Mouse (Mus musculus): ENCODE data around the gene Sec16b.
A peak's percentile ranks its signal among the peaks of the same experiment; 100 is the strongest.

The Sec16b gene

GRCm38 (mm10) chr1:157513559-157513958 lies 7.0 kb downstream of the Sec16b start:
- no peak for DNase-seq (ENCODE audit: low spot score)

GRCm38 (mm10) chr1:157514298-157514697 lies 7.8 kb downstream of the Sec16b start:
- DNase-seq (ENCODE audit: low spot score), result no peak

- DNase-seq (ENCODE audit: low spot score), result no peak
Measured at GRCm38 (mm10) chr1:157516838-157517808, 10.6 kb downstream of the Sec16b start.

GRCm38 (mm10) chr1:157518111-157518523 lies 11.6 kb downstream of the Sec16b start:
- peak; percentile 62 for DNase-seq (ENCODE audit: low spot score)

- DNase-seq (ENCODE audit: low spot score), result no peak
Measured at GRCm38 (mm10) chr1:157519396-157519795, 12.9 kb downstream of the Sec16b start.

GRCm38 (mm10) chr1:157522322-157522721 lies 15.8 kb downstream of the Sec16b start:
- DNase-seq (ENCODE audit: low spot score), result no peak

GRCm38 (mm10) chr1:157524775-157525174 lies 18.2 kb downstream of the Sec16b start:
- no peak for DNase-seq (ENCODE audit: low spot score)

- DNase-seq (ENCODE audit: low spot score), result no peak
Measured at GRCm38 (mm10) chr1:157525692-157526354, 19.3 kb downstream of the Sec16b start.

- DNase-seq (ENCODE audit: low spot score), result no peak
Measured at GRCm38 (mm10) chr1:157526625-157527024, 20.1 kb downstream of the Sec16b start.

GRCm38 (mm10) chr1:157532826-157533460 lies 26.4 kb downstream of the Sec16b start:
- DNase-seq (ENCODE audit: low spot score), result no peak

GRCm38 (mm10) chr1:157535571-157535970 lies 29.0 kb downstream of the Sec16b start:
- no peak for DNase-seq (ENCODE audit: low spot score)

GRCm38 (mm10) chr1:157536471-157536870 lies 29.9 kb downstream of the Sec16b start:
- DNase-seq (ENCODE audit: low spot score), result peak; percentile 33

GRCm38 (mm10) chr1:157537636-157538035 lies 31.1 kb downstream of the Sec16b start:
- no peak for DNase-seq (ENCODE audit: low spot score)

- no peak for DNase-seq (ENCODE audit: low spot score)
Measured at GRCm38 (mm10) chr1:157545056-157545455, 38.5 kb downstream of the Sec16b start.

GRCm38 (mm10) chr1:157547658-157548057 lies 41.1 kb downstream of the Sec16b start:
- DNase-seq (ENCODE audit: low spot score), result no peak

- no peak for DNase-seq (ENCODE audit: low spot score)
Measured at GRCm38 (mm10) chr1:157549721-157550120, 43.2 kb downstream of the Sec16b start.

- peak; percentile 64 for DNase-seq (ENCODE audit: low spot score)
Measured at GRCm38 (mm10) chr1:157552749-157553451, 46.4 kb downstream of the Sec16b start.

- DNase-seq (ENCODE audit: low spot score), result no peak
Measured at GRCm38 (mm10) chr1:157554163-157554562, 47.6 kb downstream of the Sec16b start.

- DNase-seq (ENCODE audit: low spot score), result no peak
Measured at GRCm38 (mm10) chr1:157554686-157555530, 48.4 kb downstream of the Sec16b start.

- peak; percentile 49 for DNase-seq (ENCODE audit: low spot score)
Measured at GRCm38 (mm10) chr1:157555738-157556137, 49.2 kb downstream of the Sec16b start.

- no peak for DNase-seq (ENCODE audit: low spot score)
Measured at GRCm38 (mm10) chr1:157556439-157556838, 49.9 kb downstream of the Sec16b start.
